Mouse (Mus musculus) thymus, adult 2 months (tissue): ENCODE data around the gene Ccng2.

Source experiments
- CTCF ChIP-seq: fragments of 200-500 bp; IDR thresholded peaks from 2 replicates; pipeline ENCODE4 v1.5.1; 2012; ENCODE audit warnings: mild to moderate bottlenecking, control low read depth, low read length, moderate library complexity, borderline replicate concordance; ENCODE audit not compliant: control insufficient read depth, poor library complexity, insufficient read depth; ENCODE audit errors: extremely low read depth
- POLR2A ChIP-seq: fragments of 200-500 bp; IDR thresholded peaks from 2 replicates; pipeline ENCODE4 v1.6.1; 2012; ENCODE audit warnings: mild to moderate bottlenecking, low read length, control low read depth, moderate library complexity; ENCODE audit not compliant: control insufficient read depth, poor library complexity, insufficient read depth; ENCODE audit errors: extremely low read depth

GRCm38 (mm10) chr5:93282446-93283107 is 15.5 kb downstream of the Ccng2 start:
- TF ChIP-seq CTCF, result no peak
- TF ChIP-seq POLR2A, result no peak
